Mouse (Mus musculus) embryonic facial prominence, embryonic 13.5 days (tissue): ENCODE data around the gene Tmem9b. TPM values are rescaled to one million over a fixed set of nuclear protein-coding genes. Genes with fewer than 3 reads are reported as not detected.

Experiments used
- ATAC-seq: fragments of 200-750 bp; cut with Nextera tagmentation; 2 replicates; pipeline ENCODE4 v1.8.0; 2017; ENCODE audit warnings: low read depth; ENCODE audit not compliant: insufficient number of reproducible peaks, insufficient read depth, low FRiP score, low TSS enrichment
- H3K27ac ChIP-seq: fragments of 300-500 bp; sonication (generic); 2 replicates; pipeline ENCODE4 v1.5.1; 2015; ENCODE audit warnings: moderate library complexity, mild to moderate bottlenecking, inconsistent platforms
- H3K27me3 ChIP-seq: fragments of 300-500 bp; sonication (generic); 2 replicates; pipeline ENCODE4 v1.6.1; 2015; ENCODE audit warnings: mild to moderate bottlenecking, inconsistent platforms
- H3K36me3 ChIP-seq: fragments of 300-500 bp; sonication (generic); 2 replicates; pipeline ENCODE4 v1.6.1; 2015; ENCODE audit warnings: mild to moderate bottlenecking, inconsistent platforms
- H3K4me1 ChIP-seq: fragments of 300-500 bp; sonication (generic); 2 replicates; pipeline ENCODE4 v1.6.1; 2015; ENCODE audit warnings: inconsistent platforms
- H3K4me2 ChIP-seq: fragments of 300-500 bp; sonication (generic); 2 replicates; pipeline ENCODE4 v1.6.1; 2015; ENCODE audit warnings: moderate library complexity, mild to moderate bottlenecking, inconsistent platforms
- H3K4me3 ChIP-seq: fragments of 300-500 bp; sonication (generic); 2 replicates; pipeline ENCODE4 v1.5.1; 2015; ENCODE audit warnings: mild to moderate bottlenecking, inconsistent platforms
- H3K9ac ChIP-seq: fragments of 300-500 bp; sonication (generic); 2 replicates; pipeline ENCODE4 v1.6.1; 2015; ENCODE audit warnings: mild to moderate bottlenecking, inconsistent platforms
- H3K9me3 ChIP-seq: fragments of 300-500 bp; sonication (generic); 2 replicates; pipeline ENCODE4 v1.6.1; 2016; ENCODE audit warnings: inconsistent platforms
- WGBS: fragments of 180-500 bp; shearing (Covaris S2); methylation state at CpG from one replicate; pipeline ENCODE4 v1.1.7; 2015; ENCODE audit warnings: mixed read lengths; 5-methylcytosine and 5-hydroxymethylcytosine counted together
- polyA plus RNA-seq: library from polyadenylated mRNA; unstranded; fragments of >200 nt; fragmentation: Nextera tagmentation; extraction: Ambion mirVana; gene quantifications from 2 replicates; pipeline ENCODE4 v1.2.1, GENCODE M21; 2015

Tmem9b gene
- polyA plus RNA-seq, 1 experiment from 2014 or later = 47.1 TPM

- no peaks in the 10 kb centered on the region for H3K9me3 ChIP-seq
- WGBS = 85% methylated on average over 4 of the region's 4 CpGs
- H3K27ac ChIP-seq = no peak overlapping the region
- no peak overlapping the region for H3K9ac ChIP-seq
- no peaks in the 10 kb centered on the region for H3K27me3 ChIP-seq
- no peak overlapping the region for H3K4me3 ChIP-seq
- peaks cover 30% of the 10 kb centered on the region for H3K36me3 ChIP-seq
- no peak overlapping the region for H3K4me2 ChIP-seq
- peaks cover 13% of the 10 kb centered on the region for H3K4me1 ChIP-seq
- no peak for ATAC-seq
Observed at GRCm38 (mm10) chr7:109734806-109735205, 17.9 kb downstream of the Tmem9b start.

GRCm38 (mm10) chr7:109731626-109732025 is 21.0 kb downstream of the Tmem9b start, which contains the start of gene Ascl3:
Gene Ascl3, minus strand, starts transcription at chr7:109731726.
- WGBS = 65% methylated on average over 5 of the region's 5 CpGs
- H3K27ac ChIP-seq = no peak within 1 kb of the TSS
- H3K4me2 ChIP-seq = no peak within 1 kb of the TSS
- H3K9me3 ChIP-seq = no peaks in the 10 kb centered on the region
- no peaks in the 10 kb centered on the region for H3K27me3 ChIP-seq
- peaks cover 19% of the 10 kb centered on the region for H3K36me3 ChIP-seq
- no peak for ATAC-seq
- no peak within 1 kb of the TSS for H3K9ac ChIP-seq
- H3K4me1 ChIP-seq = peaks cover 13% of the 10 kb centered on the region
- no peak within 1 kb of the TSS for H3K4me3 ChIP-seq

GRCm38 (mm10) chr7:109723697-109724096 is 29.0 kb downstream of the Tmem9b start, which contains the start of gene BC051019:
Gene BC051019, minus strand, starts transcription at chr7:109723850.
- Histone ChIP-seq H3K27ac (no peak within 1 kb of the TSS), H3K9ac (no peak within 1 kb of the TSS), H3K4me1 (no peaks in the 10 kb centered on the region), H3K27me3 (no peaks in the 10 kb centered on the region), H3K36me3 (no peaks in the 10 kb centered on the region), H3K4me3 (no peak within 1 kb of the TSS), H3K9me3 (no peaks in the 10 kb centered on the region), H3K4me2 (no peak within 1 kb of the TSS)
- 94% methylated on average over 5 of the region's 5 CpGs for WGBS
- no peak for ATAC-seq

GRCm38 (mm10) chr7:109723114-109723513 is 29.6 kb downstream of the Tmem9b start:
- Histone ChIP-seq H3K9ac (no peak overlapping the region), H3K4me2 (no peak overlapping the region), H3K4me1 (no peaks in the 10 kb centered on the region), H3K36me3 (no peaks in the 10 kb centered on the region), H3K9me3 (no peaks in the 10 kb centered on the region), H3K27ac (no peak overlapping the region), H3K27me3 (no peaks in the 10 kb centered on the region), H3K4me3 (no peak overlapping the region)
- 94% methylated on average over 8 of the region's 8 CpGs for WGBS
- ATAC-seq = no peak

- Histone ChIP-seq H3K27me3 (no peaks in the 10 kb centered on the region), H3K4me3 (no peak overlapping the region), H3K9ac (no peak overlapping the region), H3K4me1 (no peaks in the 10 kb centered on the region), H3K36me3 (no peaks in the 10 kb centered on the region), H3K4me2 (no peak overlapping the region), H3K27ac (no peak overlapping the region), H3K9me3 (no peaks in the 10 kb centered on the region)
- 98% methylated on average over 2 of the region's 2 CpGs for WGBS
- no peak for ATAC-seq
Observed at GRCm38 (mm10) chr7:109722618-109723017, 30.1 kb downstream of the Tmem9b start.

- Histone ChIP-seq H3K4me3 (no peak overlapping the region), H3K4me2 (no peak overlapping the region), H3K27me3 (no peaks in the 10 kb centered on the region), H3K4me1 (no peaks in the 10 kb centered on the region), H3K9ac (no peak overlapping the region), H3K27ac (no peak overlapping the region), H3K36me3 (no peaks in the 10 kb centered on the region), H3K9me3 (no peaks in the 10 kb centered on the region)
- no peak for ATAC-seq
- WGBS = 61% methylated on average over 9 of the region's 9 CpGs
Observed at GRCm38 (mm10) chr7:109719286-109719685, 33.4 kb downstream of the Tmem9b start.

- WGBS = 89% methylated on average over 2 of the region's 2 CpGs
- no peak overlapping the region for H3K4me3 ChIP-seq
- ATAC-seq = no peak
Observed at GRCm38 (mm10) chr7:109713434-109713982, 39.2 kb downstream of the Tmem9b start.

GRCm38 (mm10) chr7:109712198-109712597 is 40.5 kb downstream of the Tmem9b start:
- Histone ChIP-seq H3K4me2 (no peak overlapping the region), H3K4me3 (no peak overlapping the region), H3K9me3 (no peaks in the 10 kb centered on the region), H3K36me3 (peaks cover 32% of the 10 kb centered on the region), H3K27me3 (no peaks in the 10 kb centered on the region), H3K9ac (no peak overlapping the region), H3K4me1 (peaks cover 12% of the 10 kb centered on the region), H3K27ac (no peak overlapping the region)
- ATAC-seq = no peak
- WGBS = 88% methylated on average over 7 of the region's 7 CpGs

More at GRCm38 (mm10) chr7:109713434-109713982, 39.2 kb downstream of the Tmem9b start:
- Histone ChIP-seq H3K9ac (no peak overlapping the region), H3K4me1 (peaks cover 6% of the 10 kb centered on the region), H3K4me2 (no peak overlapping the region), H3K9me3 (no peaks in the 10 kb centered on the region), H3K36me3 (peaks cover 32% of the 10 kb centered on the region), H3K27ac (no peak overlapping the region), H3K27me3 (no peaks in the 10 kb centered on the region)

GRCm38 (mm10) chr7:109710069-109710468 is 42.6 kb downstream of the Tmem9b start:
- Histone ChIP-seq H3K4me1 (peaks cover 18% of the 10 kb centered on the region), H3K9ac (no peak overlapping the region), H3K36me3 (peaks cover 32% of the 10 kb centered on the region), H3K4me3 (no peak overlapping the region), H3K27me3 (no peaks in the 10 kb centered on the region), H3K27ac (no peak overlapping the region), H3K4me2 (no peak overlapping the region), H3K9me3 (no peaks in the 10 kb centered on the region)
- no peak for ATAC-seq
- 71% methylated on average over 1 of the region's 1 CpGs for WGBS

- H3K9ac ChIP-seq = no peak overlapping the region
- no peak overlapping the region for H3K27ac ChIP-seq
- no peaks in the 10 kb centered on the region for H3K27me3 ChIP-seq
- 23% methylated on average over 3 of the region's 3 CpGs for WGBS
- H3K4me1 ChIP-seq = peaks cover 26% of the 10 kb centered on the region
- H3K4me3 ChIP-seq = no peak overlapping the region
- no peaks in the 10 kb centered on the region for H3K9me3 ChIP-seq
- no peak overlapping the region for H3K4me2 ChIP-seq
- H3K36me3 ChIP-seq = peaks cover 32% of the 10 kb centered on the region
- ATAC-seq = peak; percentile 52; the same call in 1 of the 2 replicates
Observed at GRCm38 (mm10) chr7:109708961-109709382, 43.7 kb downstream of the Tmem9b start.

GRCm38 (mm10) chr7:109707023-109707785 is 45.5 kb downstream of the Tmem9b start:
- 49% methylated on average over 4 of the region's 4 CpGs for WGBS
- Histone ChIP-seq H3K27me3 (no peaks in the 10 kb centered on the region), H3K4me2 (no peak overlapping the region), H3K4me1 (peaks cover 32% of the 10 kb centered on the region), H3K4me3 (no peak overlapping the region), H3K9me3 (no peaks in the 10 kb centered on the region), H3K9ac (no peak overlapping the region), H3K27ac (no peak overlapping the region), H3K36me3 (peaks cover 24% of the 10 kb centered on the region)
- ATAC-seq = no peak

- 65% methylated on average over 3 of the region's 3 CpGs for whole genome bisulfite sequencing
- Histone ChIP-seq H3K4me1 (peaks cover 32% of the 10 kb centered on the region), H3K27ac (no peak overlapping the region), H3K9me3 (no peaks in the 10 kb centered on the region), H3K36me3 (0 out of 2 replicates have a peak, but pooled peaks cover 4% of the 10 kb centered on the region), H3K4me3 (peak overlapping the region; percentile 68), H3K4me2 (peak overlapping the region; percentile 76), H3K9ac (no peak overlapping the region), H3K27me3 (no peaks in the 10 kb centered on the region)
- ATAC-seq = no peak
Observed at GRCm38 (mm10) chr7:109704461-109704860, 48.2 kb downstream of the Tmem9b start.
